Mouse (Mus musculus) heart, embryonic 16.5 days (tissue): ENCODE measurements around the gene Gm45799. TPM values are rescaled to one million over a fixed set of nuclear protein-coding genes. Genes with fewer than 3 reads are reported as not detected.
A peak's percentile ranks its signal among the peaks of the same experiment; 100 is the strongest.

Experiments used
- ATAC-seq: fragments of 200-750 bp; cut with Nextera tagmentation; replicated peaks from 2 replicates; pipeline ENCODE4 v1.8.0; 2017; ENCODE audit warnings: moderate number of reproducible peaks; ENCODE audit not compliant: insufficient read depth, low FRiP score; ENCODE audit errors: extremely low read depth
- H3K27ac ChIP-seq: fragments of 300-500 bp; sonication (generic); 2 replicates; pipeline ENCODE4 v1.5.1; 2014; ENCODE audit warnings: mild to moderate bottlenecking, low read length, control low read depth, moderate library complexity
- H3K27me3 ChIP-seq: fragments of 300-500 bp; sonication (generic); 2 replicates; pipeline ENCODE4 v1.6.1; 2014; ENCODE audit warnings: low read length, mixed read lengths; ENCODE audit not compliant: control insufficient read depth, insufficient read depth
- H3K36me3 ChIP-seq: fragments of 300-500 bp; sonication (generic); 2 replicates; pipeline ENCODE4 v1.6.1; 2014; ENCODE audit not compliant: control insufficient read depth, insufficient read depth
- H3K4me1 ChIP-seq: fragments of 300-500 bp; sonication (generic); 2 replicates; pipeline ENCODE4 v1.6.1; 2014; ENCODE audit warnings: low read length, mixed read lengths; ENCODE audit not compliant: control insufficient read depth, insufficient read depth
- H3K4me2 ChIP-seq: fragments of 300-500 bp; sonication (generic); 2 replicates; pipeline ENCODE4 v1.6.1; 2014; ENCODE audit warnings: low read depth, mild to moderate bottlenecking, control low read depth, low read length
- H3K4me3 ChIP-seq: fragments of 300-500 bp; sonication (generic); 2 replicates; pipeline ENCODE4 v1.5.1; 2014; ENCODE audit warnings: mild to moderate bottlenecking, control low read depth, low read length
- H3K9ac ChIP-seq: fragments of 300-500 bp; sonication (generic); 2 replicates; pipeline ENCODE4 v1.6.1; 2014; ENCODE audit warnings: low read length, control low read depth
- H3K9me3 ChIP-seq: fragments of 300-500 bp; sonication (generic); replicated peaks from 2 replicates; pipeline ENCODE4 v1.6.1; 2016; ENCODE audit warnings: low read length; ENCODE audit not compliant: control insufficient read depth
- WGBS: fragments of 180-500 bp; shearing (Covaris S2); extraction: QIAGEN DNeasy Blood & Tissue Kit; methylation state at CpG from one replicate; pipeline ENCODE4 v1.1.7; 2014; 5-methylcytosine and 5-hydroxymethylcytosine counted together
- polyA plus RNA-seq: library from polyadenylated mRNA; unstranded; fragments of >200 nt; fragmentation: Nextera tagmentation; extraction: Ambion mirVana; gene quantifications from 2 replicates; pipeline ENCODE4 v1.2.1, GENCODE M21; 2015

Gene Gm45799
- polyA plus RNA-seq, 1 experiment from 2014 or later: 30.8 TPM

- Histone ChIP-seq H3K9me3 (no peaks in the 10 kb centered on the region), H3K36me3 (peaks cover 35% of the 10 kb centered on the region), H3K4me3 (no peak overlapping the region), H3K4me2 (no peak overlapping the region), H3K27ac (no peak overlapping the region), H3K9ac (no peak overlapping the region), H3K4me1 (peaks cover 9% of the 10 kb centered on the region), H3K27me3 (no peaks in the 10 kb centered on the region)
- no peak for ATAC-seq
- 67% methylated on average over 4 of the region's 4 CpGs for WGBS
These were observed 19.3 kb upstream of the Gm45799 start for GRCm38 (mm10) chr7:105621053-105621452.

GRCm38 (mm10) chr7:105621646-105622292 lies 18.6 kb upstream of the Gm45799 start:
- WGBS: 66% methylated on average over 8 of the region's 8 CpGs
- no peak overlapping the region for H3K9ac ChIP-seq
- H3K4me1 ChIP-seq: peaks cover 5% of the 10 kb centered on the region
- no peak overlapping the region for H3K27ac ChIP-seq
- H3K27me3 ChIP-seq: no peaks in the 10 kb centered on the region
- H3K9me3 ChIP-seq: no peaks in the 10 kb centered on the region
- no peak overlapping the region for H3K4me3 ChIP-seq
- ATAC-seq: no peak
- peaks cover 32% of the 10 kb centered on the region for H3K36me3 ChIP-seq
- no peak overlapping the region for H3K4me2 ChIP-seq

- WGBS: 58% methylated on average over 6 of the region's 6 CpGs
- Histone ChIP-seq H3K4me2 (no peak overlapping the region), H3K4me1 (peaks cover 19% of the 10 kb centered on the region)
These were observed 15.0 kb upstream of the Gm45799 start for GRCm38 (mm10) chr7:105625397-105625796.

GRCm38 (mm10) chr7:105628633-105629032 lies 11.7 kb upstream of the Gm45799 start:
- Histone ChIP-seq H3K4me1 (peaks cover 27% of the 10 kb centered on the region), H3K27ac (peak overlapping the region; percentile 60), H3K9ac (no peak overlapping the region), H3K4me3 (no peak overlapping the region), H3K27me3 (no peaks in the 10 kb centered on the region), H3K9me3 (no peaks in the 10 kb centered on the region), H3K4me2 (no peak overlapping the region), H3K36me3 (peaks cover 8% of the 10 kb centered on the region)
- WGBS: 11% methylated on average over 3 of the region's 3 CpGs
- peak; percentile 61 for ATAC-seq

More at GRCm38 (mm10) chr7:105625397-105625796, 15.0 kb upstream of the Gm45799 start:
- no peak overlapping the region for H3K4me3 ChIP-seq
- no peak overlapping the region for H3K27ac ChIP-seq
- no peak for ATAC-seq
- peaks cover 14% of the 10 kb centered on the region for H3K36me3 ChIP-seq
- no peaks in the 10 kb centered on the region for H3K9me3 ChIP-seq
- H3K27me3 ChIP-seq: no peaks in the 10 kb centered on the region
- no peak overlapping the region for H3K9ac ChIP-seq

GRCm38 (mm10) chr7:105632551-105632972 lies 7.8 kb upstream of the Gm45799 start:
- Histone ChIP-seq H3K27ac (peak overlapping the region; percentile 59), H3K4me3 (peak overlapping the region; percentile 90), H3K27me3 (no peaks in the 10 kb centered on the region), H3K4me1 (peaks cover 36% of the 10 kb centered on the region), H3K36me3 (peaks cover 20% of the 10 kb centered on the region), H3K4me2 (peak overlapping the region; percentile 93), H3K9ac (peak overlapping the region; percentile 95), H3K9me3 (no peaks in the 10 kb centered on the region)
- 11% methylated on average over 4 of the region's 4 CpGs for WGBS
- no peak for ATAC-seq

GRCm38 (mm10) chr7:105633127-105633800 lies 7.1 kb upstream of the Gm45799 start, which contains the start of gene Trim3:
Gene Trim3, minus strand, starts transcription at chr7:105633571.
- WGBS: under 1% methylated on average over 68 of the region's 71 CpGs
- H3K9ac ChIP-seq: peak within 1 kb of the TSS; percentile 95
- peaks cover 25% of the 10 kb centered on the region for H3K36me3 ChIP-seq
- H3K9me3 ChIP-seq: no peaks in the 10 kb centered on the region
- H3K4me1 ChIP-seq: peaks cover 34% of the 10 kb centered on the region
- ATAC-seq: peak; percentile 93
- H3K4me3 ChIP-seq: peak within 1 kb of the TSS; percentile 90
- H3K27ac ChIP-seq: peak within 1 kb of the TSS; percentile 74
- no peaks in the 10 kb centered on the region for H3K27me3 ChIP-seq
- H3K4me2 ChIP-seq: peak within 1 kb of the TSS; percentile 93

GRCm38 (mm10) chr7:105633801-105634135 lies 6.6 kb upstream of the Gm45799 start:
- 7% methylated on average over 10 of the region's 10 CpGs for WGBS
- no peak for ATAC-seq

GRCm38 (mm10) chr7:105634272-105634920 lies 6.0 kb upstream of the Gm45799 start:
- Histone ChIP-seq H3K4me2 (peak overlapping the region; percentile 93), H3K9me3 (no peaks in the 10 kb centered on the region), H3K9ac (peak overlapping the region; percentile 80), H3K27me3 (no peaks in the 10 kb centered on the region), H3K4me3 (peak overlapping the region; percentile 90), H3K4me1 (peaks cover 31% of the 10 kb centered on the region), H3K36me3 (peaks cover 25% of the 10 kb centered on the region), H3K27ac (no peak overlapping the region; the same call in 1 of the 2 replicates)
- WGBS: 53% methylated on average over 9 of the region's 9 CpGs
- ATAC-seq: no peak

More at GRCm38 (mm10) chr7:105633801-105634135, 6.6 kb upstream of the Gm45799 start:
- Histone ChIP-seq H3K9ac (peak overlapping the region; percentile 80), H3K27me3 (no peaks in the 10 kb centered on the region), H3K9me3 (no peaks in the 10 kb centered on the region), H3K4me1 (peaks cover 30% of the 10 kb centered on the region), H3K4me2 (peak overlapping the region; percentile 93), H3K27ac (peak overlapping the region; percentile 36; the same call in 1 of the 2 replicates), H3K36me3 (peaks cover 25% of the 10 kb centered on the region), H3K4me3 (peak overlapping the region; percentile 90)

- no peak overlapping the region for H3K27ac ChIP-seq
- H3K4me3 ChIP-seq: no peak overlapping the region
- H3K4me2 ChIP-seq: no peak overlapping the region
- H3K9ac ChIP-seq: no peak overlapping the region
- no peaks in the 10 kb centered on the region for H3K9me3 ChIP-seq
- H3K4me1 ChIP-seq: peaks cover 28% of the 10 kb centered on the region
- H3K27me3 ChIP-seq: no peaks in the 10 kb centered on the region
- 84% methylated on average over 2 of the region's 2 CpGs for WGBS
- peaks cover 25% of the 10 kb centered on the region for H3K36me3 ChIP-seq
- no peak for ATAC-seq
These were observed 4.6 kb upstream of the Gm45799 start for GRCm38 (mm10) chr7:105635726-105636125.
